Mouse (Mus musculus) spleen, postnatal 14 days (tissue): Measurements from ENCODE around the gene Coro1b.

Experiments used
- DNase-seq, 2 experiments: peaks; one replicate each; pipeline ENCODE4 v3.0.0; 2021 to 2022; ENCODE audit warnings: low spot score in 2 of 2

Gene Coro1b

DNA sequence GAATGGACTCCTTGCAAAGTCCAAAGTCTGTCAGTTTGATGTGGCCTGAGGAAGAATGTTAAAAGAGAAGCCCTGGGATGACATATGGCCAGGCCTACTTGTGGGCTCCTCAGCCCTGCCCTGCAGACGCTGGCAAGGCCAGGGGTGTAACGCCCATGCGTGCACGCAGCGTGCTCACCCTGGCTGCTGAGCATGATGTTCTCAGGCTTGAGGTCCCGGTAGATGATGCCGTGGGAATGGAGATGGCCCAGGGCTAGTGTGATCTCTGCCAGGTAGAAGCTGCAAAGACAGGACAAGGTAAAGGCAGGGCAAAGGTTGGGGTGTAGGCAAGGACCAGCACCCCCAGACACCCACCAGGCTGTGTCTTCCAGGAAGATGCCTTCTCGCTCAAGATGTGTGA, 10.6 kb downstream of the Coro1b start:
- no peak for DNase-seq

- DNase-seq, result peak; percentile 89 to 94
Measured at GRCm38 (mm10) chr19:4162646-4163542, 14.5 kb downstream of the Coro1b start, which contains the start of gene Rps6kb2. Gene Rps6kb2, minus strand, starts transcription at chr19:4163354.

DNA sequence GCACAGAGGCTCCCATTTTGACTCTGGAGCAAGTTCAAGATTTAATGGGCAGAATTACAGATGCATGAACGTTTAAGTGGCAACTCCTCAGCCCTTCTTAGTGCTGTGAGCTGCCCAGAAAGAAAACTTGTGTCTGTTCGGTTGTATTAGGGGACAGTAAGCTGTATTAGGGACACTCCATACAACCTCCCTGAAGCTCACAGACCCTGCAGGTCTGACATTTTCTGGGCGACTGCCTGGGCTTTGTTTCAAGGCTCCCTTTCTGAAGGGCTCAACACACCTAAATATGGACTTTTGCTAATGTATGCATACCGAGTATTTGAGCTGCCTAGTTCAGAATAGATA, 15.1 kb downstream of the Coro1b start:
- DNase-seq, result no peak

- DNase-seq, result no peak
Measured at GRCm38 (mm10) chr19:4164100-4164499, 15.7 kb downstream of the Coro1b start.

GRCm38 (mm10) chr19:4164721-4165120, 16.3 kb downstream of the Coro1b start:
- DNase-seq, result no peak

- DNase-seq, result no peak
Measured at GRCm38 (mm10) chr19:4166678-4167476, 18.5 kb downstream of the Coro1b start.

DNA sequence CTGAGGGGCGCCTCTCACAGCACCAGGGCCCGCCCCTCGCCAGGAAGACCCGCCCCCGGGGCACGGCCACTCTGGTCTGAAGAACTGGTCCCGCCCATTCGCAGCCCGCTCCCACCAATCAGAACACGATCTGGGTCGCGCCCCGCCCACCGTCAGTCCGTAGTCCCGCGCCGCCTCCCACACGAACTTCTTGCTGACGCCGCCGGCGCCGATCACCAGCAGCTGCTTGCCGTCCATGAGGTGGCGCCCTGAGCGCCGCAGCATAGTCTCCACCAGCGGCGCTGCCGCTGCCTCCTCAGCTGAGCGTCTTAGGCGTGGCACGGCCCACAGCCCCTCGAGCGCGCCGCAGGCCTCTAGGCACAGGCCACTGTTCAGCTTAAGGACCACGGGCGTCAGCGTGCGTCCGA, 21.0 kb downstream of the Coro1b start:
- peak; percentile 99 to 100 for DNase-seq

DNA sequence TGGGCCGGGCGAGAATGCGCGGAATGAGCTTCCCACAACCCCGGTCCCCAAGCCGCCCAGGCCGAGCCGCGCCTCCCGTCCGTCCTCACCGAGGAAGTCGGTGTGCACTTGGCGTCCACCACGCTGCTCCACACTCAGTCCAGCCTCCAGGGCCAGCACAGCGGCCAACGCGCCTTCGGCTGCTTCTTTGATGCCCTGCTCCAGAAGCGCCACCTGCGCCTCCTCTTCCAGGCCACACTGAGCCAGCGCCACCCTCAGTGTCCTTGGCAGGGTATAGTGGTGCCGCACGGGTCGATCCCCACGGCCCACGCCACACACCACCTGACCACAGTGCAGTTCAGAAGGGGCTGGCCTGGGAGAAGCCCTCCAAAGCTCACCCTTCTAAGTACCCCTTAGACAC, 21.4 kb downstream of the Coro1b start:
- DNase-seq, result no peak

- no peak for DNase-seq
Measured at GRCm38 (mm10) chr19:4170723-4171392, 22.4 kb downstream of the Coro1b start.

- no peak for DNase-seq
Measured at GRCm38 (mm10) chr19:4171393-4172290, 23.2 kb downstream of the Coro1b start.

DNA sequence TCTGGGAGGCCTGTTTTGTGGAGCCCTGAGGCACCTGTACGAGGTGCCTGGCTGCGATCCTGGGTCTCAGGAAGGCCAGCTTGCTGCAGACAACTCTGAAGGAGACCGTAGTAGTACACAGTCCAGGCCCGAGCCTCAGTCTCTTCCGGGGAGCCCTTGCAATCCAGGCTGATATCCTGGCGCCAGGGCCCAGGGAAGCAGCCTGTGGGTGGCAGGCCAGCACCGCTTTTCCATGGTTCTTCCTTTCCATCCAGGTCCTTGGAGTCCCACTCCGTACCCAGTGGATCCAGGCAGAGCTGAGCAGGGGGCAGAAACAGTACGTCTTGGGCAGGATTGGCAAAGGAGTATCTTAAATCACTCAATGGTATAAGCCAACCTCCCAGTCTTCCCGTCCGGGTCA, 24.5 kb downstream of the Coro1b start:
- DNase-seq, result no peak

- DNase-seq, result no peak
Measured at GRCm38 (mm10) chr19:4175368-4175947, 27.0 kb downstream of the Coro1b start, which contains the start of gene Carns1. Gene Carns1, minus strand, starts transcription at chr19:4175479.

- DNase-seq, result no peak
Measured at GRCm38 (mm10) chr19:4180411-4180810, 32.0 kb downstream of the Coro1b start.

DNA sequence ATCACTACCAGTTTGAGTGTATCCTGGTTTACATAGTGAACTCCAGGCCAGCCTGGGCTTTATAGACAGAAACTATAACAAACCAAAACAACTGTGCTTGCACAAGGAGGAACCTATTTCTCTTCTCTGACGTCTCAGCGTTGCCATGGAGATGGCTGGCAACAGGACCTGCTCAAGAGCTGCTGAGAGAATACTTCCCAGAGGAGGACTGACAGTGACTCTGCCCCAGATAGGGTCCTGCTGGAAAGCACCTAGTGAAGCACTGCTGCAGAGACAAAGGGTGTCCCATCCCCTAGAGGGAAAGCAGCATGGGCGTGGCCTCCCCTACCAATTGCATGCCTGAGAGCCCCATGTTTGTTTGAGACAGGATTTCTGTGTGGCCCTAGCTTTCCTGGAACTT, 33.5 kb downstream of the Coro1b start:
- peak in 1 of 2 experiments; percentile 48 for DNase-seq

GRCm38 (mm10) chr19:4183689-4184088, 35.3 kb downstream of the Coro1b start:
- DNase-seq, result no peak

- DNase-seq, result peak; percentile 40 to 48
Measured at GRCm38 (mm10) chr19:4184976-4185975, 36.9 kb downstream of the Coro1b start.

- no peak for DNase-seq
Measured at GRCm38 (mm10) chr19:4187303-4187702, 38.9 kb downstream of the Coro1b start.

DNA sequence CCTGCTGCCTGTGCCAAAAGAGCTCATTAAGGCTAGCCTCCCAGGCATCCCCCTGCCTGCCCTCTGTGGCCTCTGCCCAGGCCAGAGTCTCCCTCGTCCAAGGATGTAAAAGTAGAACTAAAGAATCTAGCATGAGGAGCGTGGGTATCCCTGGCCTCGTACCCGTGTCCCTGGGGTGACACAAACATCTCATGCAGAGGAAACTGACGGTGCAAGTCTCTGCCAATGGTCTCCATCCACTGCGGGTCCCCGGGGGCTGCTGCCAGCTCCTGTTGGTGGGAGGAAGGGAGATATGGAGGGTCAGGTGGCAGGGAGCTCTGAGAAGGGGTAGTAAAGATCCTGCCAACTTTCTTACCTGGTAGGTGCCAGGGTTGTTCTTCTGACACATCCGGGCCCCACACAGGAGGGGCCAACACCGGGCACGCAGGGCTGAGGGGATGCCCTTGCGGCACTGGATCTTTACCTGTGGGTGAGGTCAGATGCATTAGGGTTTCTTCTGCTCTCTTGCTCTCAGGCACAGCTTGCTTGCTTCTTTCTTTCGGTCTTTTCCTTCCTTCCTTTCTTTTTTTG, 40.7 kb downstream of the Coro1b start:
- DNase-seq, result no peak

DNA sequence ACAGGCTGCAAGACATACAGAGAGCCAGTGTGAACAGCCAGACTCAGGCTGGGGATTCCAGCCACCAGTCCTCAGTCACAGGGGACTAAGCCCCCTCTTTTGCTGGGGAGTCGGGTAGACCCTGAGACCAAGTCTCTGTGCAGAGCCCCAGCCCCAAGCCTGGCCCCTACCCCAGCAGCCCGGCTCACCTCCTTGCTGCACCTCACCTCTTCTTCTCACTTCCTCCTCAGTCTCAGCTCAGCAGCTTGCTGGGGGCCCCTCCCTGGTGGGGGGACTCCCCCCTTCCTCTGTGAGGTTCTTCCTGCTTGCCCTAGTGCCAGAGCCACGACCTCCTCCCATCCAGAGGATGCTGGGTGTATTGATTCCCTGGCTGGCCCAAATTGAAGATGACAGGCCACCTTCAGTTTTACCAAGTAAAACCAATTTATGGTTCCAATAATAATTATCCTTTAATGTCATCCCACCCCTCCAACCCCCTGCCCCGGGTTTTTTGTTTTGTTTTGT, 42.5 kb downstream of the Coro1b start, which contains the start of gene Tbc1d10c:
Gene Tbc1d10c, minus strand, starts transcription at position 454 of the 504 bp plus-strand sequence.
- peak; percentile 58 to 67 for DNase-seq
